Mouse (Mus musculus): ENCODE results near the gene Gm4707. TPM values are rescaled to one million over a fixed set of nuclear protein-coding genes. Genes with fewer than 3 reads are reported as not detected.

Gene Gm4707
- polyA plus RNA-seq, 1 experiment from 2014 or later, result 3.8 TPM

DNA sequence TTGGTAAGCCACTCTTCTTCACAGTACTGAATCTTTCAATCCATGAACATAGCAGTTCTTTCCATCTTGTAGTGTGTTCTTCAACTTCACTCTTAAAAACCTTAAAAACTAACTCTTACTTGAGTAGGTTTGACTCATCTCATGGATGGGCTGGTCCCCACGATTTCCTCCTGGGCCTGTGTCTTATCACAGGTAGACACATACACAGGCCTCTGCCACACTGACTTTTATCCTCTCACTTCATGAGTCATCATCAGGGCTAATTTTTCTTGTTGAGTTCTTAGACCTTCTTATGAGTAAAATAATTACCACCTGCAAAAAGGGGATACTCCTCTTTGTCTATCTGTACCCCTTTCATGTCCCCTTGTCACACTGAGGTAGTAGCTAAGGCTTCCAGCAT, 42.7 kb downstream of the Gm4707 start:
- Histone ChIP-seq H3K36me3 (peaks cover 69% of the 10 kb centered on the region), H3K4me3 (no peak overlapping the region), H3K27me3 (ENCODE audit: insufficient read depth, poor library complexity, severe bottlenecking) (no peaks in the 10 kb centered on the region), H3K27ac (no peak overlapping the region), H3K9me3 (peaks cover 7% of the 10 kb centered on the region), H3K4me1 (no peaks in the 10 kb centered on the region)
- 90% methylated on average over 1 of the region's 1 CpGs for WGBS
- DNase-seq (ENCODE audit: low spot score), result no peak

Other genes with a start within 250 kb of the Gm4707 start
- 66.9 and 119 TPM in 2 replicates for gene Emilin2, start 147.9 kb downstream of the Gm4707 start, polyA plus RNA-seq (2016; fragmentation: Nextera tagmentation; extraction: Ambion mirVana)
- gene Smchd1, start 15.4 kb upstream of the Gm4707 start, polyA plus RNA-seq (2016; fragmentation: Nextera tagmentation; extraction: Ambion mirVana), result 46.8 and 62.3 TPM in 2 replicates
- gene Ndc80, start 66.9 kb upstream of the Gm4707 start, polyA plus RNA-seq (2016; fragmentation: Nextera tagmentation; extraction: Ambion mirVana), result 46.3 and 49.0 TPM in 2 replicates
- 0.48 and 0.57 TPM in 2 replicates for gene Spdya, start 92.1 kb upstream of the Gm4707 start, polyA plus RNA-seq (2016; fragmentation: Nextera tagmentation; extraction: Ambion mirVana)
- gene Wdr43, start 156.0 kb upstream of the Gm4707 start, polyA plus RNA-seq (2016; fragmentation: Nextera tagmentation; extraction: Ambion mirVana), result 75.5 and 91.9 TPM in 2 replicates
- gene Togaram2, start 213.3 kb upstream of the Gm4707 start, polyA plus RNA-seq (2016; fragmentation: Nextera tagmentation; extraction: Ambion mirVana), result 1.9 and 3.6 TPM in 2 replicates